Mouse (Mus musculus) MEL (cell line): ENCODE measurements around the gene Smap2. TPM values are rescaled to one million over a fixed set of nuclear protein-coding genes. Genes with fewer than 3 reads are reported as not detected.

Source experiments
- DNase-seq: peaks from one replicate; pipeline ENCODE4 v3.0.0; 2011; ENCODE audit warnings: low read depth, low spot score
- H3K27ac ChIP-seq: 2 replicates; pipeline ENCODE4 v1.5.1; 2012; ENCODE audit warnings: low read depth, mild to moderate bottlenecking, control low read depth, low read length, moderate library complexity; ENCODE audit not compliant: control insufficient read depth
- H3K27me3 ChIP-seq, 2 experiments: fragments of 150-350 bp in 1 of 2; sonication (generic) in 1 of 2; 2 replicates each; pipeline ENCODE4 v1.6.1; 2012; ENCODE audit warnings: low read length in 2 of 2, mild to moderate bottlenecking in 2 of 2, improper control_type of control experiment in 1 of 2, moderate library complexity in 1 of 2; ENCODE audit not compliant: insufficient read depth in 2 of 2, control insufficient read depth in 1 of 2
- H3K36me3 ChIP-seq, 2 experiments: 2 replicates each; pipeline ENCODE4 v1.6.1; 2012 to 2014; ENCODE audit warnings: low read length in 2 of 2, improper control_type of control experiment in 1 of 2, inconsistent platforms in 1 of 2, mild to moderate bottlenecking in 1 of 2; ENCODE audit not compliant: insufficient read depth in 2 of 2, control insufficient read depth in 1 of 2
- H3K4me1 ChIP-seq, 2 experiments: fragments of 150-350 bp in 1 of 2; sonication (generic) in 1 of 2; 2 replicates each; pipeline ENCODE4 v1.6.1; 2012; ENCODE audit warnings: low read length in 2 of 2, improper control_type of control experiment in 1 of 2, mild to moderate bottlenecking in 1 of 2; ENCODE audit not compliant: insufficient read depth in 2 of 2, control insufficient read depth in 1 of 2
- H3K4me3 ChIP-seq, 2 experiments: fragments of 150-350 bp in 1 of 2; sonication (generic) in 1 of 2; 2 replicates each; pipeline ENCODE4 v1.5.1; 2012; ENCODE audit warnings: low read depth in 2 of 2, low read length in 2 of 2, mild to moderate bottlenecking in 2 of 2, moderate library complexity in 2 of 2, control low read depth in 1 of 2, improper control_type of control experiment in 1 of 2; ENCODE audit not compliant: control insufficient read depth in 1 of 2, insufficient read depth in 1 of 2
- H3K79me2 ChIP-seq: 2 replicates; pipeline ENCODE4 v1.6.1; 2012; ENCODE audit warnings: mild to moderate bottlenecking, low read length, moderate library complexity; ENCODE audit not compliant: control insufficient read depth, poor library complexity, insufficient read depth
- H3K9ac ChIP-seq: 2 replicates; pipeline ENCODE4 v1.6.1; 2012; ENCODE audit warnings: low read depth, mild to moderate bottlenecking, control low read depth, low read length, moderate library complexity; ENCODE audit not compliant: control insufficient read depth, poor library complexity, severe bottlenecking
- H3K9me3 ChIP-seq: fragments of 150-350 bp; sonication (generic); replicated peaks from 2 replicates; pipeline ENCODE4 v1.6.1; 2012; ENCODE audit warnings: mild to moderate bottlenecking, low read length, improper control_type of control experiment, moderate library complexity; ENCODE audit not compliant: insufficient read depth
- BHLHE40 ChIP-seq: IDR thresholded peaks from 2 replicates; pipeline ENCODE4 v1.6.1; 2012; ENCODE audit warnings: low read depth, mild to moderate bottlenecking, inconsistent platforms, low read length, improper control_type of control experiment, borderline replicate concordance
- CHD1 ChIP-seq: IDR thresholded peaks from 2 replicates; pipeline ENCODE4 v1.6.1; 2012; ENCODE audit warnings: low read depth, mild to moderate bottlenecking, inconsistent platforms, low read length, improper control_type of control experiment
- CTCF ChIP-seq, 3 experiments: IDR thresholded peaks in 2 of 3; conservative IDR thresholded peaks in 1 of 3; 2 replicates each; pipeline ENCODE4 v1.5.1; 2011 to 2012; ENCODE audit warnings: low read length in 3 of 3, low read depth in 2 of 3, mild to moderate bottlenecking in 2 of 3, improper control_type of control experiment in 1 of 3, inconsistent platforms in 1 of 3, mixed read lengths in 1 of 3, moderate library complexity in 1 of 3; ENCODE audit not compliant: control insufficient read depth in 1 of 3, insufficient read depth in 1 of 3, poor library complexity in 1 of 3, severe bottlenecking in 1 of 3
- E2F4 ChIP-seq: IDR thresholded peaks from 2 replicates; pipeline ENCODE4 v1.6.1; 2011; ENCODE audit warnings: low read depth, low read length, improper control_type of control experiment, borderline replicate concordance
- ELF1 ChIP-seq: IDR thresholded peaks from 2 replicates; pipeline ENCODE4 v1.6.1; 2014; ENCODE audit warnings: low read depth, mild to moderate bottlenecking, inconsistent platforms, low read length, improper control_type of control experiment, moderate library complexity
- ETS1 ChIP-seq: IDR thresholded peaks from 2 replicates; pipeline ENCODE4 v1.6.1; 2012; ENCODE audit warnings: low read depth, mild to moderate bottlenecking, inconsistent platforms, low read length, improper control_type of control experiment, moderate library complexity
- GATA1 ChIP-seq: IDR thresholded peaks from 2 replicates; pipeline ENCODE4 v1.6.1; 2011; ENCODE audit warnings: low read depth, low read length, improper control_type of control experiment
- JUND ChIP-seq: IDR thresholded peaks from 2 replicates; pipeline ENCODE4 v1.6.1; 2011; ENCODE audit warnings: low read depth, mild to moderate bottlenecking, improper control_type of control experiment, low read length
- KAT2A ChIP-seq: conservative IDR thresholded peaks from 2 replicates; pipeline ENCODE4 v1.6.1; 2012; ENCODE audit warnings: low read depth, low read length, improper control_type of control experiment, inconsistent platforms
- MAFK ChIP-seq: IDR thresholded peaks from 2 replicates; pipeline ENCODE4 v1.6.1; 2011; ENCODE audit warnings: low read depth, mild to moderate bottlenecking, low read length, improper control_type of control experiment, borderline replicate concordance
- MAZ ChIP-seq: IDR thresholded peaks from 2 replicates; pipeline ENCODE4 v1.6.1; 2012; ENCODE audit warnings: low read depth, mild to moderate bottlenecking, inconsistent platforms, low read length, improper control_type of control experiment
- MXI1 ChIP-seq: IDR thresholded peaks from 2 replicates; pipeline ENCODE4 v1.6.1; 2011; ENCODE audit warnings: mild to moderate bottlenecking, low read depth, low read length, improper control_type of control experiment
- NRF1 ChIP-seq: IDR thresholded peaks from 2 replicates; pipeline ENCODE4 v1.6.1; 2014; ENCODE audit warnings: low read depth, mild to moderate bottlenecking, inconsistent platforms, low read length, improper control_type of control experiment, moderate library complexity; ENCODE audit not compliant: poor library complexity, insufficient read depth, severe bottlenecking
- POLR2A ChIP-seq, 2 experiments: IDR thresholded peaks; 2 replicates each; pipeline ENCODE4 v1.6.1; 2011 to 2012; ENCODE audit warnings: low read length in 2 of 2, mild to moderate bottlenecking in 2 of 2, control low read depth in 1 of 2, improper control_type of control experiment in 1 of 2, low read depth in 1 of 2, moderate library complexity in 1 of 2; ENCODE audit not compliant: control insufficient read depth in 1 of 2, insufficient read depth in 1 of 2, poor library complexity in 1 of 2
- POLR2AphosphoS2 ChIP-seq: IDR thresholded peaks from 2 replicates; pipeline ENCODE4 v1.6.1; 2011; ENCODE audit warnings: low read length, improper control_type of control experiment
- POLR2AphosphoS5 ChIP-seq: IDR thresholded peaks from 2 replicates; pipeline ENCODE4 v1.6.1; 2012; ENCODE audit warnings: low read depth, borderline replicate concordance, mild to moderate bottlenecking, inconsistent platforms, low read length, moderate library complexity, mixed read lengths
- RAD21 ChIP-seq: IDR thresholded peaks from 2 replicates; pipeline ENCODE4 v1.6.1; 2011; ENCODE audit warnings: mild to moderate bottlenecking, low read depth, low read length, improper control_type of control experiment
- SMC3 ChIP-seq: IDR thresholded peaks from 2 replicates; pipeline ENCODE4 v1.6.1; 2011; ENCODE audit warnings: low read depth, low read length, improper control_type of control experiment
- TAL1 ChIP-seq: IDR thresholded peaks from 2 replicates; pipeline ENCODE4 v1.6.1; 2012; ENCODE audit warnings: mild to moderate bottlenecking, inconsistent platforms, low read length, moderate library complexity, mixed read lengths
- TBP ChIP-seq: IDR thresholded peaks from 2 replicates; pipeline ENCODE4 v1.8.0; 2011; ENCODE audit warnings: low read depth, low read length, improper control_type of control experiment
- UBTF ChIP-seq: IDR thresholded peaks from 2 replicates; pipeline ENCODE4 v1.6.1; 2012; ENCODE audit warnings: low read depth, mild to moderate bottlenecking, inconsistent platforms, low read length, improper control_type of control experiment, moderate library complexity, borderline replicate concordance; ENCODE audit not compliant: insufficient read depth
- ZKSCAN1 ChIP-seq: IDR thresholded peaks from 2 replicates; pipeline ENCODE4 v1.6.1; 2012; ENCODE audit warnings: low read depth, mild to moderate bottlenecking, inconsistent platforms, low read length, improper control_type of control experiment, moderate library complexity
- ZMIZ1 ChIP-seq: IDR thresholded peaks from 2 replicates; pipeline ENCODE4 v1.6.1; 2012; ENCODE audit warnings: low read depth, mild to moderate bottlenecking, inconsistent platforms, low read length, improper control_type of control experiment, moderate library complexity
- polyA plus RNA-seq, 2 experiments: library from polyadenylated mRNA; stranded (reverse) in 1 of 2; unstranded in 1 of 2; fragments of >175 nt in 1 of 2; fragments of >200 nt in 1 of 2; gene quantifications; 2 replicates each; pipeline versions ENCODE4 v1.2.1 to v1.2.4; 2012; ENCODE audit warnings: low replicate concordance in 2 of 2, low read depth in 1 of 2; ENCODE audit not compliant: insufficient read length in 2 of 2, insufficient read depth in 1 of 2, missing spikeins in 1 of 2
- total RNA-seq: library from RNA; depleted of rRNA; stranded (reverse); fragments of 300-350 nt; gene quantifications from 2 replicates; pipeline ENCODE4 v1.2.3, GENCODE M21; 2012

Gene Smap2
- total and polyA plus RNA-seq, 3 experiments, result 36.5 to 118 (median 83.5) TPM

DNA sequence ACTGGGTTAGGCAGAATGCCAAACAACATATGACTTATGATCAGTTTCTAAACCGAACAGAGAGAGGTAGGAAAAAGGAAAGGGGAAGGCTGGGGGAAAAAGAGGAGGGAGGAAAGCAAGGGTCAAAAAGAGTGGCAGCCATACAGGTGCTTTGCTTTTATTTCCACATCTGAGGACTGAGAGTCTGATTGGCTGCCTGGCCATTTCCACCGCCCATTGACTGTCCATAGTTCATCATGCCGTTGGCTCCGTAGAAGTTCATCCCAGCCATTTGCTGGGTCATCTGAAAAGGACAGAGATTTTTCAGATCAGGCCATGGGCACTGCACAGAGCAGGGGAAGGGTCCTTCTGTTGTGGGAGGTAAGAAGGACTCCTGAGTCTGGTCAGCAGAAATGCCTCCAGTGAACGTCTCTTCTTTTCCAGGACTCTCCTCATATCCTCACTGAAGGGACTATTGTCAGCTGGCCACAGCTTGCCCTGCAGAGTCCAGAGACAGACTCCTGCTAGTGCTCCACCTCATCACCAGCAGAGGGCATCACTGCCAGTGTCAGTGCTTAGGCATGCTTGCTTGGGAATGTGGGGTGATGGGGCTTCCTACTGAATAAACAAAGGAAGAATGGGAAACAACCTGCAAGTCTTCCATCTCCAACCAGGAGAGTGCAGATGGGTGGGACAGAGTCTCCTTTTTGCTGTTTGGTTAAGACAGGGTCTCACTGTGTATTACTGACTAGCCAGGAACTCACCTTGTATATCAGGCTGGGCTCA is 47.5 kb downstream of the Smap2 start:
- Histone ChIP-seq H3K36me3 (peaks cover 0 to 8% of the 10 kb centered on the region in 2 experiments; a peak in 2 of 4 replicates), H3K9ac (no peak overlapping the region), H3K4me3 (no peak overlapping the region), H3K9me3 (no peaks in the 10 kb centered on the region), H3K27ac (no peak overlapping the region), H3K4me1 (no peaks in the 10 kb centered on the region), H3K27me3 (no peaks in the 10 kb centered on the region), H3K79me2 (0 out of 2 replicates have a peak, but pooled peaks cover 1% of the 10 kb centered on the region)
- TF ChIP-seq POLR2AphosphoS2 (no peak), CTCF (IDR thresholded peaks at IDR 0.05 in 2 of 3, conservative IDR thresholded peaks at IDR 0.05 in 1 of 3; ENCODE audit: control insufficient read depth in 1 of 3, insufficient read depth in 1 of 3, low read depth in 2 of 3, low read length in 3 of 3, poor library complexity in 1 of 3, severe bottlenecking in 1 of 3) (peak; percentile 60 to 68 (median 66)), SMC3 (peak; percentile 61), CHD1 (no peak), RAD21 (peak; percentile 5; the same call in 1 of the 2 replicates)
- peak; percentile 37 for DNase-seq

DNA sequence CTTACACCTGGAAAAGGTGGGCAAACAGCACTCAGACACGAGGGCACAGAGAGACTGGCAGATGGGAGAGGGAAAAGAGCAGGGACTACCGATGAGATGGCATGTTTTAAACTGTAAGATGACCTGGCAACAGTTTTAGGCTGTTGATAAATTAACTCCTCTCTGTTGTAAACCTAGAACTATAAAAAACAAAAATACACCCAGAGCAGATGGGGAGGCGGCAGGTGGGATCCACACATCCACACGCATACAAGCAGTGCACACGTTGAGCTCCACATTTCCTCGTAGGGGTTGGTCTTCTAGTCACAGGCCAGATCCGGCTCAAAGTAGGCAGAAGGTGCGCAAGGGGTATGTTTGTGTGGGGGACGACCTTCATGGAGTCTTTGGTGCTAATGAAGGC is 48.6 kb downstream of the Smap2 start:
- no peak for TF ChIP-seq MAFK
- TF ChIP-seq ETS1, result no peak
- TF ChIP-seq KAT2A, result no peak
- TF ChIP-seq ZMIZ1, result no peak
- TF ChIP-seq ZKSCAN1, result no peak
- no peak for TF ChIP-seq E2F4
- no peak for TF ChIP-seq MXI1
- TF ChIP-seq POLR2A (IDR thresholded peaks at IDR 0.05; ENCODE audit: control insufficient read depth in 1 of 2, insufficient read depth in 1 of 2, low read depth in 1 of 2, low read length in 2 of 2, poor library complexity in 1 of 2), result no peak
- TF ChIP-seq GATA1, result no peak
- TF ChIP-seq TAL1, result no peak
- TF ChIP-seq CTCF (IDR thresholded peaks at IDR 0.05 in 2 of 3, conservative IDR thresholded peaks at IDR 0.05 in 1 of 3; ENCODE audit: control insufficient read depth in 1 of 3, insufficient read depth in 1 of 3, low read depth in 2 of 3, low read length in 3 of 3, poor library complexity in 1 of 3, severe bottlenecking in 1 of 3), result no peak
- no peak for TF ChIP-seq JUND
- no peak for TF ChIP-seq POLR2AphosphoS5
- TF ChIP-seq TBP, result no peak
- TF ChIP-seq MAZ, result no peak
- TF ChIP-seq BHLHE40, result no peak
- TF ChIP-seq NRF1, result no peak
- TF ChIP-seq UBTF, result no peak
- TF ChIP-seq ELF1, result no peak
- Histone ChIP-seq H3K27ac (no peak overlapping the region), H3K36me3 (peaks cover 0 to 7% of the 10 kb centered on the region in 2 experiments; a peak in 2 of 4 replicates)

More for the DNA sequence above, 48.6 kb downstream of the Smap2 start:
- Histone ChIP-seq H3K9me3 (no peaks in the 10 kb centered on the region), H3K4me3 (no peak overlapping the region), H3K27me3 (no peaks in the 10 kb centered on the region), H3K79me2 (0 out of 2 replicates have a peak, but pooled peaks cover 1% of the 10 kb centered on the region), H3K9ac (no peak overlapping the region), H3K4me1 (no peaks in the 10 kb centered on the region)
- no peak for DNase-seq
